Mouse (Mus musculus) spleen, postnatal 36 days (tissue): Measurements from ENCODE around the gene G3bp1.

Experiments used
- DNase-seq, 2 experiments: peaks; one replicate each; pipeline ENCODE4 v3.0.0; 2022; ENCODE audit warnings: low spot score in 2 of 2, mixed read lengths in 1 of 2

G3bp1 gene

GRCm38 (mm10) chr11:55464707-55465106 is 4.8 kb upstream of the G3bp1 start:
- no peak for DNase-seq

GRCm38 (mm10) chr11:55465177-55465576 is 4.3 kb upstream of the G3bp1 start:
- no peak for DNase-seq

GRCm38 (mm10) chr11:55468012-55468411 is 1.5 kb upstream of the G3bp1 start:
- no peak for DNase-seq

- DNase-seq: peak in 1 of 2 experiments; percentile 27
Observed at GRCm38 (mm10) chr11:55468611-55469047, 856 bp upstream of the G3bp1 start.

GRCm38 (mm10) chr11:55469923-55470691 is 622 bp downstream of the G3bp1 start:
- DNase-seq: peak; percentile 11 to 21

GRCm38 (mm10) chr11:55470761-55471160 is 1.3 kb downstream of the G3bp1 start:
- no peak for DNase-seq

GRCm38 (mm10) chr11:55471467-55471866 is 2.0 kb downstream of the G3bp1 start:
- DNase-seq: no peak

- no peak for DNase-seq
Observed at GRCm38 (mm10) chr11:55473219-55473618, 3.7 kb downstream of the G3bp1 start.

- DNase-seq: no peak
Observed at GRCm38 (mm10) chr11:55485443-55485842, 16.0 kb downstream of the G3bp1 start.

GRCm38 (mm10) chr11:55496158-55496557 is 26.7 kb downstream of the G3bp1 start:
- no peak for DNase-seq

- peak in 1 of 2 experiments; percentile 7 for DNase-seq
Observed at GRCm38 (mm10) chr11:55497885-55498284, 28.4 kb downstream of the G3bp1 start.

GRCm38 (mm10) chr11:55501955-55502531 is 32.6 kb downstream of the G3bp1 start:
- DNase-seq: no peak

- no peak for DNase-seq
Observed at GRCm38 (mm10) chr11:55502886-55503285, 33.4 kb downstream of the G3bp1 start.

GRCm38 (mm10) chr11:55505485-55505884 is 36.0 kb downstream of the G3bp1 start:
- no peak for DNase-seq

- DNase-seq: no peak
Observed at GRCm38 (mm10) chr11:55511374-55511773, 41.9 kb downstream of the G3bp1 start.

- DNase-seq: no peak
Observed at GRCm38 (mm10) chr11:55517666-55518065, 48.2 kb downstream of the G3bp1 start.

- DNase-seq: no peak
Observed at GRCm38 (mm10) chr11:55518806-55519674, 49.6 kb downstream of the G3bp1 start.

- no peak for DNase-seq
Observed at GRCm38 (mm10) chr11:55530741-55531140, 61.3 kb downstream of the G3bp1 start.

- no peak for DNase-seq
Observed at GRCm38 (mm10) chr11:55533378-55533777, 63.9 kb downstream of the G3bp1 start.

- DNase-seq: no peak
Observed at GRCm38 (mm10) chr11:55534766-55535165, 65.3 kb downstream of the G3bp1 start.

GRCm38 (mm10) chr11:55542128-55542527 is 72.6 kb downstream of the G3bp1 start:
- no peak for DNase-seq

GRCm38 (mm10) chr11:55542671-55543070 is 73.2 kb downstream of the G3bp1 start:
- DNase-seq: no peak
